Mouse (Mus musculus): ENCODE results near the gene Gm20662.

Gm20662 gene

DNA sequence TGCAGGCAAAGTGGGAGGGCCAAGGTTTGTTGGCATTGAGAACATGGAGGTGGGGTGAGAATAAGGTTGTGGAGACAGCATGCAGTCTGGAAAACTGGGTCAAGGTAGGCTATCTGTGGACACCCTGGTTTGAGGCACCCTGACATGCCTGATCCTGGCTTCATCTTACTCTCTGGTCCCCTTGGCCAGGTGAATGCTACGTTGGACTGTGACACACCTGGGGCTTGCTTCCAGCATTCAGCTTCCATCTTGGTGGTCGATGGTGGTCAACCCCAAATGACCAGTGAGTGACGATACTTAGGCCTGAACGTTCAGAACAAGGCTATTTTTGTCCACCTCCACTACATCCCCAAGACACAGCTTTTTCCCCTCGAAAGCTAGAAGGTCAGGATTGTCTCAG lies at the start of gene Gm20662:
Gene Gm20662, plus strand, starts transcription at position 301 of the 400 bp plus-strand sequence.
- no peak for DNase-seq (ENCODE audit: low spot score in 2 of 2)

DNA sequence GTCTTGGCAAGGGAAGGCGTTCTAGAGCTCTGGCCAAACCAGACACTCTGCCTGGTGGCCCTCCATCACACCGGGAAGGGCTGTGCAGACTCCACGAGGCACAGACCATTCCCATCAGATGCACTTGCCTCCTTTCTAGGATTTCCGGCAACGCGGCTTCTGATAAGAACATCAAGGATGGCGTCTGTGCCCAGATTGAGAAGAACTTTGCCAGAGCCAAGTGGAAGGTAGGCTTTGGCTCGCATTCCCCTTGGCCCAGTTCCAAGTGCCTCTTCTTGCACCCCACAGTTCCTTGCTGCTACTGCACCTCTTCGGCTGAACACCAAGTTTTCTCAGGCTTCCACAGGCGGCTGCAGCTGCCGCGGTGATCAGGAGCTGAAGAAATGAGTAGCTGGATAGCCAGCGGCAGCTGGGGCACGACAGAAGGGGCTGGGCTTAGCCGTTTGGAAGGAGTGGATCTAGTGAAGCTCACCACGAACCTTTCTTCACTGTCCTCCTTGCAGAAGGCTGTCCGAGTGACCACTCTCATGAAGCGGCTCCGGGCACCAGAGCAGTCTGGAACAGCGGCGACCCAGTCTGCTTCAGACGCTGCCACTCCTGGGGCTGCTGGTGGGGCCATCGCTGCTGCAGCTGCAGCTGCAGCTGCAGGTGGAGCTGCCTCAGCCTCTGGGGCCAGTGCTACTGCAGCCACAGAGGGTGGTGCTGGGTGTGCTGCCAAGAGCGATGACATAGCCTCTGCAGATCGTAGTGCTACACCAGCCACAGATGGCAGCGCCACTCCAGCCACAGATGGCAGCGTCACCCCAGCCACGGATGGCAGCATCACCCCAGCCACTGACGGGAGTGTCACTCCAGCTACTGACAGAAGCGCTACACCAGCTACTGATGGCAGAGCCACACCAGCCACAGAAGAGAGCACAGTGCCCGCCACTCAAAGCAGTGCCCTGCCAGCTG lies 48.6 kb upstream of the Gm20662 start:
- no peak for DNase-seq (ENCODE audit: low spot score in 2 of 2)

DNA sequence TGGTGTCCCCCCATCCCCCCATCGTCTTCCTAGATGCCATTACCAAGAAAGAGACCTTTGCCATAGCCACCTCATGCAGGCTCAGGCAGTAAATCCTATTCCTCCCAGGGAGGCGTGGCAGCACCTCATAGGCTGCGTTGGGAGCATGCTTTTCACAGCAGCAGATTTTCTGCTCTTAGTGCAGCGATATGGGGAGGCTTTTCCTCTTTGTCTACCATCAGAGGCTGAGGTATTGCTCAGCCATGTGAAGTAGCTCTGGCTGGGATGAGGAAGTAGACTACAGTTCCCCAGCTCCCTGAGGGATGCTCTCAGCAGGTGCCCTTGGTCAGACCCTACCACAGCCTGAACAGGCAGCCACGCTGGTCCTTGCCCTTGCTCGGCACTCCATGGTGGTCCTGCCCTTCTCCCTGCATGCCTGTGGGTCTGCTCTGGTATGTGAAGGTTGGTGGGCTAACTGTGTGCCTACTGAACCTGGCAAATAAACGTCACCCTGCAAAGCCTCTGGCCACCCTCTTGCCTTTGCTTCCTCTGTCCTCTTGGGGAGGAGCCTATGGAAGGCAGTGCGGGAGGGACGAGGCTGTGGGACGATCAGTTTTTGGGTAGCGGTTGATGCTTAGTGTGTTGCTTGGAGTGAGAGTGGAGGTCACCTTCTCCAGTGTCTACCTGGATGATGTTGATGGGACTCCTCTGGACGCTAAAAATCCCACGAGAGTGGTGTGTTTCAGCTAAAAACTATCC lies 46.8 kb upstream of the Gm20662 start:
- DNase-seq (ENCODE audit: low spot score in 2 of 2), result no peak

DNA sequence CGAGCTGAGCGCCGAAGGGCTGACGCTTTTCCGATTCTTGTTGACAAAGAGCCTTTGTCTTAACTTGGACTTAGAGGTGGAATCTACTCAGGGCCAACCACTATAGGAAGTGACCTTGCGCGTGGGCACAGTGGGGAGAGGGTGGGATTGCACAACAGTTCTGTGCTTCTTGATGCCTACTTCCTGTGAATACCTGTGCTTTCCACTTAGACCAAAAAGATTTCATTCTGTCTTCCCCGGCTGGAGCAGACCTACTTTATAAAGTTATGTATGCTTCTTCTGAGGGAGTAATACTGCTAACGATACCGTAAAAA lies 46.3 kb upstream of the Gm20662 start, which contains the start of gene Traip:
Gene Traip, plus strand, starts transcription at position 215 of the 314 bp plus-strand sequence.
- DNase-seq (ENCODE audit: low spot score in 2 of 2), result no peak

DNA sequence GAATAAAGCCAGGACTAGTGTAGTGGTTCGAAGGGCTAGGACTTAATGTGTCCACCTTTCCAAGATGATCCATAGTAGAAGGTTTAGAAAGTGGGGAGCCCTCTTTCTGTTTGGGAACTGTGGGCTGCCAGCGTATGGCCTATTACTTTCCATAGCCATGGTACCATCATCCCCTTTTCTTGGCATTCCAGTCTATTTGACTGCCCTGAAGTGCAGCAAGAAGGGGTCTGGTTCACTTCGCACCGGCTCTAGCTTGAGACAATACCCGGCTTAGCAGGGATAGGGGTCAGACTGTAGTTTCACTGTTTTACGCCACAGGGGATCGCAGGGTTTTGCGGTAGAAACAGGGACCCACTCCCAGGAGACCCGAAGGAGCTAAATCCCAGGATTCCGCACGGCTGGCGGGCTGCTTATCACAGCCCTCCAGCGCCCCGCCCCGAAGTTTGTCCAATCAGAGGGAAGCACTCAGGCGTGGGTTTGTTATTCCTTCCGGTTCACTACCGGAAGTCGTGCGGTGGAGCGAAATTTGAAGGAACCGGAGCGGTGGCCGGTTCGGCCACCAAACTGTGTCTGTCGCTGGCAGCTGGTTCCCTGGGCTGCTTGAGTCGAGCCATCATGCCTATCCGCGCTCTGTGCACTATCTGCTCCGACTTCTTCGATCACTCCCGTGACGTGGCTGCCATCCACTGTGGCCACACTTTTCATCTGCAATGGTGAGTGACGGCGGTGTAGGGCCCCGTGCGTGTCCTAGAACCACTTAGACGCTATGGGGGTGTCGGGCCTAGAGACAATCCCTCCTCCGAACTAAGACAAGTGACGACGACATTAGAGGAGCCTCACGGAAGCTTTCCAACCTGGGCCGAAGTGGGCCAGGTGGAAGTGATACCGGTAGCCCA lies 45.4 kb upstream of the Gm20662 start:
- DNase-seq (ENCODE audit: low spot score in 2 of 2), result peak; percentile 85 to 90

DNA sequence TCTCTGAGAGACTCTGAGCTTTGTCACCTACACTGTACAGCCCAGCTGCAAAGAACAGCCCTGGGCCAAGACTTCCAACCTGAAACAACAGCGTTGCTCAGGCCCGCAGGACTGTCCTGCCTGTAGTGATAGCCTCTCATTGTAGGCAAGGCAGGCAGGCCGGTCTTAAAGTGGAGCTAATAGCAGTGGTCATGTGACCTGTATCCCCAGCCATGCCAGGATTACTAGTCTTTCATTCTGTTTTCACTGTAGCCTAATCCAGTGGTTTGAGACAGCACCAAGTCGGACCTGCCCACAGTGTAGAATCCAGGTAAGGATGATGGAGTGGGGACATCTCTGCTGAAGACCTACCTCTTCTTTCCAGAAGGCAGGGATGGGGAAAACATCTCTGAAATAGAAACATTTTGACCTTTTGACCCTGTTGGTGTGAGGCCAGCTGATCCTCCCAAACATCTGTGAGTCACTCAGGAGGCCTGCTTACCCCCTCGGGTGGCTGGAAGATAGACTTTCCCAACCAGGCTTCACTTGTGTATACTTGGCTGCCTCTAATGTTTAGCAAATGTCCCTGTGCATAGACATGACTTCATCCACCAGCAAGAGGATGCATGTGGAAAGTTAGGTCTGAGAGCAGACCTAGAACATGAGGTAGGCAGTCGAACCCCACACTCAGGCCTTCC lies 40.4 kb upstream of the Gm20662 start:
- DNase-seq (ENCODE audit: low spot score in 2 of 2), result no peak

DNA sequence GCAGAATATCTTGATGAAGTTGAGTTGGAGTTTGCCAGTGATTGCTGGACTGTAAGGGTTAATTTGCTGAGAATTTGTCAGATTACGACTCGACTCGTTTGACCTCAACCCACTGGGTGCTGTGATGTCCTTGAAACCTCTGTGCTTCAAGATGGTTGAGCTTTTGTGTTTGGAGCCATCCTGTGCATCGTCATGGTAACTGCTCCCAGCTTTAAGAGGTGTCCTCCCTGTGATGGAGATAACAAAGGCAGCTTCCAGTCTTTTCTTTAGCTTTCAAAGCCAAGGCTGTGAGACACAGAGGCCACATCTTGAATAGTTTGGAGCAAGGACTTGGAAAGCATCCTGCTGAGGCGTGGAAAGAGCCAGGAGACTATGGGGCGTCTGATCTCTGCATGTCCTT lies 39.0 kb upstream of the Gm20662 start:
- DNase-seq (ENCODE audit: low spot score in 2 of 2), result no peak

DNA sequence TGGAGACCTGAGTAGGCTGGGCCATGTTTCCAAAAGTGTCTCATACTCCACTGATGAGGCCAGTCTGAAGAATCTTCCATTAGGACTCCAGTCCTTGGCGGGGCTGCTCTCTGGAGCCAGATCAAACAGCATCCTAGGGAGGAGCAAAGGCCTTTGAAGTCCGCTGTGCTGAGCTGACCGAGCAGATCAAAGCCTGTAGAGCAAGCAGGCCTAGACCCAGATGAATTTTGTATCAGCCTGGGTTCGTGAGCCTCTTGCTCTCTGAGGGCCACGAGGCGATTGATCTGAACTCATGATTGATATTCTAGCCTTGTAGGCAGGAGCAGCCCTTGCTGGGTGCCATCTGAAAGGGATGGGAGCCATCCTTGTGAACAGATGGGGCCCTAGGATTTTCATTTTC lies 36.3 kb upstream of the Gm20662 start:
- DNase-seq (ENCODE audit: low spot score in 2 of 2), result no peak

DNA sequence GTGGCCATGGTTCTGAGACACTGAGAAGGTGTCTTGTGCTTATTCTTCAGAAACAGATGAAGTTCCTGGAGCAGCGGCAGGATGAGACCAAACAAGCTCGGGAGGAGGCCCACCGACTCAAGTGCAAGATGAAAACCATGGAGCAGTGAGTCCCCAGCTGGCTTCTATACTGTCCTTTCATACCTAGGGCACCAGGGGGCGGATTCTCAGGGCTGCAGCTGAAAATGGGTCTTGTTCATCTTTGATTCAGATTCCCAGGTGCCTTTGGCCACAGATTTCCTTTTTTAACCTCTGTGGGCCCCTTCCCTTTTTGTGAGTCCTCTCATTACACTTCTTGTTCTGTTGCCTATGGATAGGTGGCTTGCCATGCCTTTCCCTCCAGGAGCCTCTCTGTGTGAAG lies 35.2 kb upstream of the Gm20662 start:
- DNase-seq (ENCODE audit: low spot score in 2 of 2), result no peak

DNA sequence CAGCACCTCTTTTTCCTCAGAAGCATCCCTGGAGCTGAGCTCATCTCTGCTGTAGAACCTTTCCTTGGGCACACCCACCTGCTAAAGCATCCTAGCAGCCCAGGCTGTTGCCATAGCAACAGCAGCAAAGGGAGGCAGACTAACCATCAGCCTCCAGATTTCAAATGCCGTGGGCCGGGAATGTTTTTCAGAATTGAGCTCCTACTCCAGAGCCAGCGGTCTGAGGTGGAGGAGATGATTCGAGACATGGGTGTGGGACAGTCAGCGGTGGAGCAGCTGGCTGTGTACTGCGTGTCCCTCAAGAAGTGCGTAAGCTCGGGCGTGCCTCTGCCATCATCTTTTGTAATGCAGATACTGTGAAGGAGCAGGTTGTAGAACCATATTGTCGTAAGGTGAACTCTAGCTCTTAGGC lies 34.8 kb upstream of the Gm20662 start:
- peak; percentile 72 to 81 for DNase-seq (ENCODE audit: low spot score in 2 of 2)

DNA sequence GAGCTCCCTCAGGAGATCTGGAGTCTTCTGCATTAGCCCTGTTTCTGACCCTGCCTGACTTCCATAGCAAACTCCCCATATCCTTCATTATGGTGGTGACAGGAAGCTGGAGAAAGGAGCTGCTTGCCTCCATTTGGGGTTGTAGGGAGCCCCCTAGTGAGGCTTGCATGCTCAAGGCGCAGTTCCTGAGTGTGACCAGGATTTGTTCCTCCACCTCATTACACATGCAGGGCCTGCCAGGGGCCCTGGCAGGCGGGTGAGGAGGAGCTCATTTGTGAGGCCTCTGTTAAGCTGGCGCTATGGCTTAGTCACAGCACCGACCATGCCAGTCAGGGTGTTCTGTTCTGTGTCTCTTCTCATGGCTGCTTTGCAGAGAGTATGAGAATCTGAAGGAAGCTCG lies 34.3 kb upstream of the Gm20662 start:
- peak; percentile 62 to 73 for DNase-seq (ENCODE audit: low spot score in 2 of 2)

DNA sequence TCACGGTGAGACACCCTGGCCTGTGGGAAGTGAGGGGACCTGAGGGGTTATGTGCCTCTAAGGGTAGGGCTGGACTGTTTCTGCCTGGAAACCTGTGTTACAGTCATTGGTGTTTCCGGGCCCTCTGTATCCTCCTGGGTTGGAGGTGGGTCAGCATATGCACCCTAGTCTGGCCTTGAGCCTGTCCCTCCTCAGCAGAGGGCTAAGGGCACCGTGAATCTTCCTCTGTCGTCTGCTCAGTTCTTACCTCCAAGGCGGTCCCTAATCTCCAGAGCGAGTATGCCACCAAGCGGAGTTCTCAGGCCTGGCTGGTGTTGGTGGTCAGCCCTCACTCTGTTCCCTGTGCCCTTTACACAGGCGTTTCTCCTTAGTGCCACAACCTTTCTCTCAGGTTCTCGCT lies 33.2 kb upstream of the Gm20662 start:
- no peak for DNase-seq (ENCODE audit: low spot score in 2 of 2)

DNA sequence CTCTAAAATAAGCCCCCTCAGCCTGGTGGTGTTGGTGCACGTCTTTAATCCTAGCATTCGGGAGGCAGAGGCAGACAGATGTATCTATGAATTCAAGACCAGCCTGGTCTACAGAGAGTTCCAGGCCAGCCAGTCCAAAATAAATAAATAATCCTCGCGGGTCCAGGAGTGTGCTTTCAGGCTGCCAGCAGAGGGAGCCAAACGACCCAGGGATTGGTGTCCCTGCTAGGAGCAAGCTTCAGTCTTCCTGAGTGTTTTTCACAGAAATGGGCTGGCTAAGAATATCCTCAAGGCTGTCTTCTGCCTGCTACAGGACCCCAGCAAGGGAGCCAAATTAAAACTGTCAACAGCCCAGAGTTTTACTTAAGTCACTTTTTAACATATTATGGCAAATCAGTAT lies 32.4 kb upstream of the Gm20662 start:
- peak in 1 of 2 experiments; percentile 66 for DNase-seq (ENCODE audit: low spot score in 2 of 2)

DNA sequence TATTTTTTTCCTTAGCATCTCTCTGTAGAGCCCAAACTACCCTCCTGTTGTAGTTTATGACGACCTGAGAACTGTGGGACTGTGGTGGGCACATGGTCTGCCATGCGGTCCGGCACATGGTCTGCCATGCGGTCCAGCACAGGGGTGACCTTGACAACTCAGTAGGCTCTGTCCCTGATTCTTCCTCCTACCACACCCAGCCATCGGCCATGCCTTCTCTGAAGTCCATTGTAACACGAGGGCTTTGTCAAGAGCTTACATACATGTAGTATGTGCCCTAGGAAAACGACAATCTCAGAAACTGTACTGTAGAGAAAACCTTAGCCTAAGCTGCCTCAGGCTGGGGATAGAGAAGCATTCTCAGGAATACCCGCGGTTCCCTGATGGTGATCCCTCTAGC lies 31.5 kb upstream of the Gm20662 start:
- DNase-seq (ENCODE audit: low spot score in 2 of 2), result no peak

DNA sequence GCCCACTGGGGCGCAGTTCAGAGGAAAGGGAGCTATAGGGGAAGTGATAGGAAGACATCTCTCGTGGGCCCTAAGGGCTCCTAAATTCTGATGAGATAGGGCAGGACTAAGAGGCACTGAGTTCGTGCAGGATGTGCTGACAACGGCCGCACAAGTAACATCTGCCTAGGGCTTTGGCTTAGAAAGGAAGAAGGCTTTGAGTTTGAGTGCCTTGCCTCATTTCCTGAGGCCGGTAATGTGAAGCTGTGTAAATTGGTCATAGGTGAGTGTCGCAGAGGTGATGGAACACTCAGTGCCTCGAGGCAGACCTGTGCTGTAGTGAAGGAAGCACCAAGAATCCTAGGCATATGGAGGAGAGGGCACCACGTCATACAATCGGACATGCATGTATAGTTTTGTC lies 29.5 kb upstream of the Gm20662 start:
- no peak for DNase-seq (ENCODE audit: low spot score in 2 of 2)

DNA sequence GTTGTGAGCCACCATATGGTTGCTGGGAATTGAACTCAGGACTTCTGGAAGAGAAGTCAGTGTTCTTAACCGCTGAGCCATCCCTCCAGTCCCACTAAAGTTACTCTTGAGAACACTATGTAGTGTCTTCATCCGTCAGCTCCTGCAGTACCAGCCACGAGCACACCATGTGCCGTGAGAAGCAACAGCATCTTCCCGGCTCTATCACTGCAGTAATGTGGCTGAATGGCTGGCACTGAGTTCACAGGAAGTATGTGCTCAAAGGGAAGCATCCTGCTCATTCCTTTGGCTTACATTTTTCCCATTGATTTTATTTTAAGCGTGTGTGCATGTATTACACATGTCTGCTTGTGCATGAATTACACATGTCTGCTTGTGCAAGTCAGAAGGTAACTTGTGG lies 28.7 kb upstream of the Gm20662 start:
- DNase-seq (ENCODE audit: low spot score in 2 of 2), result no peak

DNA sequence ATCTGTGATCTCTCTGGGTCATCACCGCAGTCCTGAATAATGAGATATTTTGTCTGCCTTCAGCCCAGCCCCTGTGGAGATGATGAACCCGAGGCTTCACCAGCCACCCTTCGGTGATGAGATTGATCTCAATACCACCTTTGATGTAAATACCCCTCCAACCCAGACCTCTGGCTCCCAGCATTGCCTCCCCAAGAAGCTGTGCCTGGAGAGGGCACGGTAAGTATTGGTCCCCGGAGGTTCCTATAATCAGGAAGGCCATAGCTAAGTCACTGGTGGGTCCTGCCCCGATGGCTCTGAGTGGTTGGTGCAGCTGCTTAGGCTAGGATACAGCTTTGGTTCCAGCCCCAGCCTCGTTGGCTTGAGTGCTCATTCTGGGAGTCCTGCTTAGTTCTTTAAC lies 27.6 kb upstream of the Gm20662 start:
- no peak for DNase-seq (ENCODE audit: low spot score in 2 of 2)

DNA sequence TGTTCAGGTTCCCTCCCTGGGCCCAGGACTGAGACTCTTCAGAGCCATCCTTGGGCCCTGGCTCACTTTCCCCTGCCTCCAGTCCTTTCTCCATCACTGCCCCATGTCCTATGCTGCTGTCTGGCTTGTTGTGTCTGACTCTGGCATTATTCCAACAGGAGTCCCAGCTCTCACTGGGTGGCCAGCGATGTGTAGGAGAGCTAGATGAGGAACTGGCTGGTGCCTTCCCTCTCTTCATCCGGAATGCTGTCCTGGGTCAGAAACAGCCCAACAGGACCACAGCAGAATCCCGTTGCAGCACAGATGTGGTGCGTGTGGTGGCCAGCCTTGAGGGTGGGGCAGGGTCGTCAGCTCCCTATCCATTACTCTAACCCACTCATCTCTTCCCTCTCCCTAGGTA lies 25.8 kb upstream of the Gm20662 start:
- DNase-seq (ENCODE audit: low spot score in 2 of 2), result no peak

DNA sequence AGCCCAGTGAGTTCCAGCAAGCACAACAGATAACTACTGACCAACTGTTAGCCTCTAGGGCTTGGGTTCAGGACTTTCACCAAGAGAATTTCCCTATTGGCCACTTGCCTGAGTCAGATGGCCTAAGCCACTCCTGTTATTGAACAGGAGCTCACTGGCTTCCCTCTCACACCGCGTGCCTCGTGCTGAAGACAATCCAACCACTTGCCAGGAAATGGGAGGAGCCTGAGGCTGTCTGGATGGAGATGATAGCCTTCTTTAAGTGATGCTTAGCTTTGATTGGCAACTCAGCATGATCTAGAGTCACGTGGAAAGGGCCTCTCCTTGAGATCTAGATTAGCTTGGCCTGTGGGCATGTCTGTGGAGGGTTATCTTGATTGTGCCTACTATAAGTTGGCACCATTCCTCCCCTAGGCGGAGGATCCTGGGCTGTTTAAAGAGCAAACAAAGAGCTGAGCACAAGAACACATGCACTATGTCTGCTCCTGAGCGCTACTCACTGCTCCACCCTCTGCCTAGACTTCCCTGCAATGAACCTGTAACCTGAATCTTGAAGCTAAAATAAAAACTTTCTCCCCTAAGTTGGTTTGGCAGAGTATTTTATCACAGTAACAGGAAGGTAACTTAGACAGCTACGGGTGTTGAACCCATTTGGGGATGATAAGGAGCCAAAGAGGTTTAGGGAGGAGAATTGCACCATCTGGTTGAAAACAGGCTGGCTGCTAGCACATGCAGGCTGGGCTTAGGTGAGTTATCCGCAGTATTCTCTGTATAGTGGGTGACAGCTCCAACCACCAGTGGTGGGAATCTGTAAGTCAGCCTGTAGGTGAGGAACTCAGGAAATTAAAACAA lies 24.2 kb upstream of the Gm20662 start:
- no peak for DNase-seq (ENCODE audit: low spot score in 2 of 2)

DNA sequence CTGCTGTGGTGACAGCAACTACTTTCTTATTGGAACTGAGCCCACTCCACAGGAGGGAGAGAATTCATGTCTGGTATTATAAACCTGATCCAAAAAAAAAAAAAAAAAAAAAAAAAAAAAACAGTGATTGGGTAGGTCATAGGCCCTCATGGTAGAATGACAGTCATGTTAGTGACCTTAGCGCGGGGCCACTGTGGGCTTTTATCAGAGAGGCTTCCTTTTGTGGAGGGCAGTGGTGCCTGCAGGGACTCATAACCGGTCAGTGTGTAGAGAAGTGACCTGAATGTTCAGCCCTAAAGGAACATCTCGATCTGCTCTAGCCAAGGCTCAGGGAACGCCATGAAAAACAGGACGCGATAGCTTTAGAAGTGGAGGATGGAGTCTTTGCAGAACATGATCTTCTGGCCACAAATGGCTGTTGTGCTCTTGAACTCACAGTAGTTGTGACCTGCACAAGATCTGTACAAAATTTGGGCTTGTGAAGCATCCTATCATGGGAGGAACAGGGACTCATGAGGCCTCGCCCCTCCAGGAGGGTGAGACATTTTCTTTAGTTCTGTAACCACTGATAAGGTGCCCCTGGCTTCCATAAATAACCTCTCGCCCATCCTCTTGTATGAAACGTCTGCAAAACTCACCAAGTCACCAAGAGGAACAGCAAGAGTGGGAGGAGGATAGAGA lies 21.5 kb upstream of the Gm20662 start:
- no peak for DNase-seq (ENCODE audit: low spot score in 2 of 2)
